Mouse (Mus musculus) effector memory CD4-positive, alpha-beta T cell, adult 5 months (primary cell): ENCODE data around the gene Nbas. TPM values are rescaled to one million over a fixed set of nuclear protein-coding genes. Genes with fewer than 3 reads are reported as not detected.

Source experiments
- polyA plus RNA-seq: library from polyadenylated mRNA; unstranded; fragments of 100-300 nt; shearing (Covaris generic); gene quantifications from one replicate; pipeline ENCODE4 v1.2.1, GENCODE M21; 2017

The Nbas gene
- 13.7 TPM for polyA plus RNA-seq

GRCm38 (mm10) chr12:13268826-13269449, at the start of gene Nbas:
Gene Nbas, plus strand, starts transcription at chr12:13269133.

GRCm38 (mm10) chr12:13248691-13249572, 20.0 kb upstream of the Nbas start, which contains the start of gene Ddx1:
Gene Ddx1, minus strand, starts transcription at chr12:13249213.

Other genes with a start within 250 kb of the Nbas start
- gene Ddx1, start 19.9 kb upstream of the Nbas start, polyA plus RNA-seq, result 53.4 TPM